11 mouse cellular contexts compared by ENCODE assay signal in the genomic region with DNA sequence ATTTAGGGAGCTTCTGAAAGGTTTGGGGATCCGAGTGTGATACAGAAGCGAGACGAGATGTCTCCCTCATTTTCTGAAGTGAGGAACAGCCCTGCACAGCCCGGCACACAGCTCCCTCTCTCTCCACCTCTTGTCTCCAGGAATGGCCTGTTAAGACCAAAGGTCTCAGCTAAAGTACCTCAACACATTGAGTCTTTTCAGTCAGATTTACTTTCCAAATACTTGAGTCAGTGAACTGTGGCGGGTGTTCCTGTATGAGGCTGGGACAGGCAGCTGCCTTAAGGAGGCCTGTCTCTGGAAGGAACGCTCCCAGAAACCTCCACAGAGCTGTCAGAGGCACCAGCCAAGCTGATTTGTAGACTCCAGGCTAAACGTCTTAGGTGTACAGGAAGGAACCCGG. TPM values are rescaled to one million over a fixed set of nuclear protein-coding genes. Genes with fewer than 3 reads are reported as not detected.
DNase-seq lines count a peak whose midpoint lies in the region; ATAC-seq and TF ChIP-seq lines count a peak whose summit lies in the region.
"Had no signal": no experiment of that assay in that cellular context is flagged by ENCODE, and none has a peak within 500 bp of the region (broad histone marks: within the 10 kb centered on the region; RNA-seq: fewer than 3 reads in every experiment).

No protein-coding gene starts in this region.

- no peak for ATAC-seq in intestine, embryonic 14.5 days (replicated peaks; ENCODE audit: low FRiP score, low TSS enrichment, low read depth)
- no peak for ATAC-seq in limb, embryonic 11.5 days (ENCODE audit: insufficient number of reproducible peaks, low FRiP score, low TSS enrichment, low read depth)

- H3K4me1 ChIP-seq in heart, adult 2 months (ENCODE audit: control insufficient read depth, insufficient read depth, low read length), result peaks cover 3% of the 10 kb centered on the region; the same call in 1 of the 2 replicates
- peaks cover 58% of the 10 kb centered on the region for H3K4me1 ChIP-seq in embryonic facial prominence, embryonic 10.5 days
- H3K4me1 ChIP-seq in intestine, embryonic 14.5 days (replicated peaks; ENCODE audit: control insufficient read depth, insufficient read depth, low read length), result peaks cover 29% of the 10 kb centered on the region
- peaks cover 28% of the 10 kb centered on the region for H3K4me1 ChIP-seq in limb, embryonic 11.5 days (ENCODE audit: control insufficient read depth, insufficient read depth, low read length)

- H3K27me3 ChIP-seq in heart, adult 2 months (ENCODE audit: control insufficient read depth, insufficient read depth, low read length), result no peaks in the 10 kb centered on the region
- H3K27me3 ChIP-seq in embryonic facial prominence, embryonic 10.5 days (replicated peaks; ENCODE audit: low read depth, poor library complexity, severe bottlenecking), result peaks cover 40% of the 10 kb centered on the region
- H3K27me3 ChIP-seq in intestine, embryonic 14.5 days (replicated peaks; ENCODE audit: control insufficient read depth, insufficient read depth, low read length), result no peaks in the 10 kb centered on the region
- peaks cover 3% of the 10 kb centered on the region for H3K27me3 ChIP-seq in limb, embryonic 11.5 days (ENCODE audit: control insufficient read depth, insufficient read depth, low read length)

- intact Hi-C loops in heart, adult 2 months (cut with DNase I), result no loop called here
- intact Hi-C loops in left cerebral cortex, postnatal 25 days (cut with DNase I), result loop anchor here (5.0 kb wide), 1 partner anchor 56 kb away; no protein-coding TSS in a partner anchor

- no peak for TF ChIP-seq EP300 in heart, adult 2 months (IDR thresholded peaks at IDR 0.05; ENCODE audit: insufficient read depth, low read depth, low read length)

- no peak for DNase-seq in heart, adult 2 months
- no peak for DNase-seq in heart, adult 18-20 months
- no peak for DNase-seq in embryonic facial prominence, embryonic 10.5 days (ENCODE audit: low spot score)
- DNase-seq in intestine, embryonic 14.5 days (ENCODE audit: low spot score), result no peak
- DNase-seq in limb, embryonic 11.5 days (ENCODE audit: low spot score), result no peak
- no peak for DNase-seq in urinary bladder, postnatal 10 days (ENCODE audit: low spot score)
- no peak for DNase-seq in thymus, postnatal 14 days
- no peak for DNase-seq in left cerebral cortex, postnatal 25 days (ENCODE audit: low spot score in 2 of 2)
- DNase-seq: cerebellum, adult 2 months had no signal

- no peak overlapping the region for H3K4me3 ChIP-seq in heart, adult 2 months
- peak overlapping the region; percentile 60; the same call in 1 of the 2 replicates for H3K4me3 ChIP-seq in embryonic facial prominence, embryonic 10.5 days
- no peak overlapping the region for H3K4me3 ChIP-seq in intestine, embryonic 14.5 days (ENCODE audit: low read depth, low read length)
- H3K4me3 ChIP-seq in limb, embryonic 11.5 days (ENCODE audit: low read depth, low read length), result no peak overlapping the region
- H3K4me3 ChIP-seq: myocyte had no signal

- H3K27ac ChIP-seq in heart, adult 2 months, result peak overlapping the region; percentile 79; the same call in 1 of the 2 replicates
- H3K27ac ChIP-seq in embryonic facial prominence, embryonic 10.5 days (replicated peaks), result no peak overlapping the region
- no peak overlapping the region; the same call in 1 of the 2 replicates for H3K27ac ChIP-seq in intestine, embryonic 14.5 days (ENCODE audit: low read depth)
- no peak overlapping the region for H3K27ac ChIP-seq in limb, embryonic 11.5 days (replicated peaks; ENCODE audit: low read depth, low read length)

- no peak for TF ChIP-seq CTCF in heart, adult 2 months (IDR thresholded peaks at IDR 0.05)

- no peaks in the 10 kb centered on the region for H3K9me3 ChIP-seq in embryonic facial prominence, embryonic 10.5 days
- H3K9me3 ChIP-seq in intestine, embryonic 14.5 days (ENCODE audit: control insufficient read depth, low read length), result no peaks in the 10 kb centered on the region
- H3K9me3 ChIP-seq in limb, embryonic 11.5 days (ENCODE audit: control insufficient read depth, low read length), result no peaks in the 10 kb centered on the region

- WGBS in heart, adult 2 months, result 56% methylated on average over 8 of the region's 8 CpGs
- 23% methylated on average over 8 of the region's 8 CpGs for WGBS in embryonic facial prominence, embryonic 10.5 days
- WGBS in intestine, embryonic 14.5 days, result 28% methylated on average over 8 of the region's 8 CpGs
- 15% methylated on average over 8 of the region's 8 CpGs for WGBS in limb, embryonic 11.5 days

- no peak for TF ChIP-seq POLR2A in heart, adult 2 months (IDR thresholded peaks at IDR 0.05; ENCODE audit: insufficient read depth, low read depth, low read length)

- no peak overlapping the region for H3K9ac ChIP-seq in heart, adult 2 months (ENCODE audit: low read depth, low read length)
- H3K9ac ChIP-seq in intestine, embryonic 14.5 days (ENCODE audit: low read length), result no peak overlapping the region
- no peak overlapping the region for H3K9ac ChIP-seq in limb, embryonic 11.5 days (ENCODE audit: low read length)

- no peaks in the 10 kb centered on the region for H3K79me2 ChIP-seq in heart, adult 2 months (replicated peaks; ENCODE audit: control insufficient read depth, insufficient read depth, low read length)

- H3K36me3 ChIP-seq in heart, adult 2 months (ENCODE audit: control insufficient read depth, insufficient read depth, low read length), result no peaks in the 10 kb centered on the region
- peaks cover 12% of the 10 kb centered on the region for H3K36me3 ChIP-seq in embryonic facial prominence, embryonic 10.5 days (replicated peaks)
- H3K36me3 ChIP-seq in intestine, embryonic 14.5 days (ENCODE audit: control insufficient read depth, insufficient read depth, low read length), result no peaks in the 10 kb centered on the region
- H3K36me3 ChIP-seq in limb, embryonic 11.5 days (ENCODE audit: control insufficient read depth, insufficient read depth, low read length), result peaks cover 2% of the 10 kb centered on the region

- H3K4me2 ChIP-seq in intestine, embryonic 14.5 days (ENCODE audit: low read length), result peak overlapping the region; percentile 57
- H3K4me2 ChIP-seq in limb, embryonic 11.5 days (ENCODE audit: low read depth, severe bottlenecking), result peak overlapping the region; percentile 74; the same call in 1 of the 2 replicates

RNA-seq across cellular contexts. Expression of gene Kcnip2, which starts 0.9 kb away (rescaled TPM):
- 100 to 1,000 TPM; 174 to 203 TPM for total RNA-seq in heart, adult 2 months (2021)
- 216 and 276 TPM in 2 replicates for polyA plus RNA-seq in heart, adult 2 months (2012; rRNA removed)
- 100 to 1,000 TPM; 176 to 206 TPM for total RNA-seq in heart, adult 18-20 months (2021)
- polyA plus RNA-seq in embryonic facial prominence, embryonic 10.5 days (2016; fragmentation: Nextera tagmentation; extraction: Ambion mirVana), result 0.44 and 0.67 TPM in 2 replicates
- polyA plus RNA-seq in intestine, embryonic 14.5 days (2014; fragmentation: Nextera tagmentation; extraction: Ambion mirVana), result 1.3 and 1.6 TPM in 2 replicates
- polyA plus RNA-seq in limb, embryonic 11.5 days (2014; fragmentation: Nextera tagmentation; extraction: Ambion mirVana), result 0.28 and 0.67 TPM in 2 replicates
- total RNA-seq in left cerebral cortex, postnatal 25 days (2021), result 100 to 1,000 TPM; 141 to 165 TPM
- polyA plus RNA-seq: C2C12 had no signal

RNA-seq across cellular contexts. Expression of gene Mgea5, which starts 33.1 kb away (rescaled TPM):
- total RNA-seq in heart, adult 2 months (2021), result 10 to 100 TPM; 70.8 to 81.9 TPM
- polyA plus RNA-seq in heart, adult 2 months (2012; rRNA removed), result 22.4 and 49.3 TPM in 2 replicates
- total RNA-seq in heart, adult 18-20 months (2021), result 10 to 100 TPM; 72.5 to 76.3 TPM
- 61.3 and 62.3 TPM in 2 replicates for polyA plus RNA-seq in embryonic facial prominence, embryonic 10.5 days (2016; fragmentation: Nextera tagmentation; extraction: Ambion mirVana)
- 55.0 and 58.9 TPM in 2 replicates for polyA plus RNA-seq in intestine, embryonic 14.5 days (2014; fragmentation: Nextera tagmentation; extraction: Ambion mirVana)
- polyA plus RNA-seq in limb, embryonic 11.5 days (2014; fragmentation: Nextera tagmentation; extraction: Ambion mirVana), result 65.5 and 75.1 TPM in 2 replicates
- 100 to 1,000 TPM; 159 to 160 TPM for total RNA-seq in left cerebral cortex, postnatal 25 days (2021)

Comparison
In these comparisons a context has a peak if more than half of its experiments do, and no peak if none do; other contexts are left out.
1. RNA of gene Kcnip2, which starts 0.9 kb away (polyA plus RNA-seq): 216 to 276 TPM in heart, adult 2 months; 1.3 to 1.6 TPM in intestine, embryonic 14.5 days, 0.44 to 0.67 TPM in embryonic facial prominence, embryonic 10.5 days and 0.28 to 0.67 TPM in limb, embryonic 11.5 days; every median in the first group is over 10 times any median in the second.